Mouse (Mus musculus) limb, embryonic 14.5 days (tissue): ENCODE results near the gene Rfc5. TPM values are rescaled to one million over a fixed set of nuclear protein-coding genes. Genes with fewer than 3 reads are reported as not detected.

ENCODE experiments used
- ATAC-seq: fragments of 200-750 bp; cut with Nextera tagmentation; 2 replicates; pipeline ENCODE4 v1.8.0; 2017; ENCODE audit warnings: low read depth, moderate number of reproducible peaks, moderate TSS enrichment; ENCODE audit not compliant: low FRiP score
- DNase-seq: peaks from one replicate; pipeline ENCODE4 v3.0.0-alpha.2; 2015; ENCODE audit warnings: low spot score
- H3K27ac ChIP-seq: fragments of 300-500 bp; sonication (generic); replicated peaks from 2 replicates; pipeline ENCODE4 v1.5.1; 2014; ENCODE audit warnings: low read depth, mild to moderate bottlenecking, low read length, moderate library complexity, mixed read lengths
- H3K27me3 ChIP-seq: fragments of 300-500 bp; sonication (generic); 2 replicates; pipeline ENCODE4 v1.6.1; 2014; ENCODE audit warnings: low read length, mixed read lengths; ENCODE audit not compliant: control insufficient read depth, insufficient read depth
- H3K36me3 ChIP-seq: fragments of 300-500 bp; sonication (generic); 2 replicates; pipeline ENCODE4 v1.6.1; 2014; ENCODE audit warnings: mild to moderate bottlenecking, low read length, moderate library complexity, mixed read lengths; ENCODE audit not compliant: control insufficient read depth, insufficient read depth
- H3K4me1 ChIP-seq: fragments of 300-500 bp; sonication (generic); 2 replicates; pipeline ENCODE4 v1.6.1; 2014; ENCODE audit warnings: antibody characterized with exemption, low read length, mixed read lengths; ENCODE audit not compliant: control insufficient read depth, insufficient read depth
- H3K4me2 ChIP-seq: fragments of 300-500 bp; sonication (generic); replicated peaks from 2 replicates; pipeline ENCODE4 v1.6.1; 2014; ENCODE audit warnings: low read depth, mild to moderate bottlenecking, low read length, moderate library complexity; ENCODE audit not compliant: severe bottlenecking
- H3K4me3 ChIP-seq: fragments of 300-500 bp; sonication (generic); replicated peaks from 2 replicates; pipeline ENCODE4 v1.5.1; 2014; ENCODE audit warnings: low read length
- H3K9ac ChIP-seq: fragments of 300-500 bp; sonication (generic); 2 replicates; pipeline ENCODE4 v1.6.1; 2014; ENCODE audit warnings: mild to moderate bottlenecking, low read depth, low read length, moderate library complexity; ENCODE audit not compliant: severe bottlenecking
- H3K9me3 ChIP-seq: fragments of 300-500 bp; sonication (generic); 2 replicates; pipeline ENCODE4 v1.6.1; 2016; ENCODE audit warnings: low read length; ENCODE audit not compliant: control insufficient read depth
- POLR2A ChIP-seq: fragments of 200-500 bp; IDR thresholded peaks from 2 replicates; pipeline ENCODE4 v1.8.0; 2012; ENCODE audit warnings: inconsistent platforms, mild to moderate bottlenecking, moderate library complexity, borderline replicate concordance; ENCODE audit not compliant: insufficient read depth, insufficient read length; ENCODE audit errors: extremely low read depth
- WGBS: fragments of 180-500 bp; shearing (Covaris S2); extraction: QIAGEN DNeasy Blood & Tissue Kit; methylation state at CpG from one replicate; pipeline ENCODE4 v1.1.7; 2014; 5-methylcytosine and 5-hydroxymethylcytosine counted together
- polyA plus RNA-seq, 2 experiments: library from polyadenylated mRNA; depleted of rRNA in 1 of 2; stranded (reverse) in 1 of 2; unstranded in 1 of 2; fragments of >200 nt; fragmentation: Nextera tagmentation in 1 of 2; extraction: Ambion mirVana in 1 of 2; gene quantifications; 2 replicates each; pipeline versions ENCODE4 v1.2.1 to v1.2.3; 2012 to 2014

Gene Rfc5
- polyA plus RNA-seq, 2 experiments: 54.7 to 74.7 TPM

- no peak overlapping the region for H3K27ac ChIP-seq
- no peaks in the 10 kb centered on the region for H3K27me3 ChIP-seq
- H3K4me2 ChIP-seq: no peak overlapping the region
- no peak for ATAC-seq
- peaks cover 50% of the 10 kb centered on the region for H3K36me3 ChIP-seq
- no peak for DNase-seq
- TF ChIP-seq POLR2A: no peak
- H3K4me3 ChIP-seq: no peak overlapping the region
- H3K9ac ChIP-seq: no peak overlapping the region
- H3K4me1 ChIP-seq: peaks cover 8% of the 10 kb centered on the region
- H3K9me3 ChIP-seq: no peaks in the 10 kb centered on the region
- 85% methylated on average over 3 of the region's 3 CpGs for WGBS
Observed at GRCm38 (mm10) chr5:117364821-117365220, 24.0 kb downstream of the Rfc5 start.

GRCm38 (mm10) chr5:117363066-117363782 lies 25.6 kb downstream of the Rfc5 start:
- 60% methylated on average over 15 of the region's 15 CpGs for WGBS
- ATAC-seq: no peak

GRCm38 (mm10) chr5:117361590-117361989 lies 27.3 kb downstream of the Rfc5 start:
- Histone ChIP-seq H3K4me3 (no peak overlapping the region), H3K36me3 (peaks cover 29% of the 10 kb centered on the region), H3K27ac (no peak overlapping the region), H3K4me1 (peaks cover 15% of the 10 kb centered on the region), H3K27me3 (no peaks in the 10 kb centered on the region), H3K4me2 (no peak overlapping the region), H3K9ac (no peak overlapping the region), H3K9me3 (no peaks in the 10 kb centered on the region)
- DNase-seq (no peak), ATAC-seq (no peak)
- no peak for TF ChIP-seq POLR2A
- 80% methylated on average over 4 of the region's 4 CpGs for WGBS

More at GRCm38 (mm10) chr5:117363066-117363782, 25.6 kb downstream of the Rfc5 start:
- TF ChIP-seq POLR2A: no peak
- Histone ChIP-seq H3K27me3 (no peaks in the 10 kb centered on the region), H3K36me3 (peaks cover 35% of the 10 kb centered on the region), H3K27ac (no peak overlapping the region), H3K9me3 (no peaks in the 10 kb centered on the region), H3K4me2 (no peak overlapping the region), H3K4me1 (peaks cover 13% of the 10 kb centered on the region), H3K4me3 (no peak overlapping the region), H3K9ac (no peak overlapping the region)
- DNase-seq: no peak

- H3K27ac ChIP-seq: no peak overlapping the region
Observed at GRCm38 (mm10) chr5:117360631-117361541, 28.0 kb downstream of the Rfc5 start.

GRCm38 (mm10) chr5:117360228-117360515 lies 28.7 kb downstream of the Rfc5 start:
- DNase-seq (no peak), ATAC-seq (no peak)
- H3K4me1 ChIP-seq: peaks cover 23% of the 10 kb centered on the region
- peaks cover 17% of the 10 kb centered on the region for H3K36me3 ChIP-seq
- no peaks in the 10 kb centered on the region for H3K27me3 ChIP-seq
- no peak overlapping the region for H3K27ac ChIP-seq
- H3K9ac ChIP-seq: no peak overlapping the region
- H3K9me3 ChIP-seq: no peaks in the 10 kb centered on the region
- no peak overlapping the region for H3K4me3 ChIP-seq
- H3K4me2 ChIP-seq: no peak overlapping the region
- no peak for TF ChIP-seq POLR2A
- WGBS: 52% methylated on average over 13 of the region's 13 CpGs

More at GRCm38 (mm10) chr5:117360631-117361541, 28.0 kb downstream of the Rfc5 start:
- Histone ChIP-seq H3K9me3 (no peaks in the 10 kb centered on the region), H3K9ac (no peak overlapping the region), H3K4me2 (no peak overlapping the region), H3K4me3 (no peak overlapping the region), H3K4me1 (peaks cover 20% of the 10 kb centered on the region), H3K27me3 (no peaks in the 10 kb centered on the region), H3K36me3 (peaks cover 24% of the 10 kb centered on the region)
- TF ChIP-seq POLR2A: no peak
- WGBS: 45% methylated on average over 13 of the region's 13 CpGs
- no peak for DNase-seq
- ATAC-seq: no peak
